Mouse (Mus musculus): Measurements from ENCODE around the gene Fuca1. TPM values are rescaled to one million over a fixed set of nuclear protein-coding genes. Genes with fewer than 3 reads are reported as not detected.

Gene Fuca1
- polyA plus RNA-seq, 1 experiment from 2014 or later: 214 TPM

DNA sequence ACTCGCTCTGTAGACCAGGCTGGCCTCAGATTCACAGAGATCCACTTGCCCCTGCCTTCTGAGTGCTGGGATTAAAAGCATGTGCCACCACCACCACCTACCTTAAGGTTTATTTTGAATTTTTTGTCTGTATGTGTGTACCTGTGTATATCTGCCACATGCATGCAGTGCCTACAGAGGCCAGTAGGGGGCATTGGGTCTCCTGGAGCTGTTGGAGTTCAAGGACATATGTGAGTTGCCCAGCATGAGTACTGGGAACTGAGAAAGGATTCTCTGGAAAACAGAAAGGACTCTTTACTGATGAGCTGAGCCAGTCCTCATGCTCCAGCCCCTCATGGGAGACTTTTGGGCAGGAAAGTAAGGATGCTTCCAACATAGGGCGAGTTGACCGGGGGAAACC lies 31.0 kb downstream of the Fuca1 start:
- peaks cover 3% of the 10 kb centered on the region; the same call in 1 of the 2 replicates for H3K9me3 ChIP-seq (ENCODE audit: control insufficient read depth, low read length)
- no peak overlapping the region for H3K9ac ChIP-seq (ENCODE audit: low read depth, low read length)
- WGBS: 92% methylated on average over 3 of the region's 3 CpGs
- no peak for ATAC-seq
- H3K36me3 ChIP-seq (ENCODE audit: control insufficient read depth, insufficient read depth, low read length): peaks cover 22% of the 10 kb centered on the region
- peaks cover 10% of the 10 kb centered on the region for H3K4me1 ChIP-seq (ENCODE audit: control insufficient read depth, insufficient read depth, low read length)
- H3K27me3 ChIP-seq (replicated peaks; ENCODE audit: control insufficient read depth, insufficient read depth, low read length): no peaks in the 10 kb centered on the region
- H3K4me2 ChIP-seq (ENCODE audit: low read depth, low read length): no peak overlapping the region
- no peak overlapping the region for H3K27ac ChIP-seq (ENCODE audit: low read length)
- H3K4me3 ChIP-seq (ENCODE audit: low read length): no peak overlapping the region

- Histone ChIP-seq H3K27ac (ENCODE audit: low read length) (no peak overlapping the region), H3K4me2 (ENCODE audit: low read depth, low read length) (no peak overlapping the region), H3K9ac (ENCODE audit: low read depth, low read length) (no peak overlapping the region), H3K27me3 (replicated peaks; ENCODE audit: control insufficient read depth, insufficient read depth, low read length) (no peaks in the 10 kb centered on the region), H3K4me3 (ENCODE audit: low read length) (no peak overlapping the region), H3K4me1 (ENCODE audit: control insufficient read depth, insufficient read depth, low read length) (peaks cover 9% of the 10 kb centered on the region), H3K9me3 (ENCODE audit: control insufficient read depth, low read length) (peaks cover 3% of the 10 kb centered on the region; the same call in 1 of the 2 replicates), H3K36me3 (ENCODE audit: control insufficient read depth, insufficient read depth, low read length) (peaks cover 22% of the 10 kb centered on the region)
- no peak for ATAC-seq
- 80% methylated on average over 3 of the region's 3 CpGs for WGBS
These were observed 32.6 kb downstream of the Fuca1 start for GRCm38 (mm10) chr4:135953179-135953578.

DNA sequence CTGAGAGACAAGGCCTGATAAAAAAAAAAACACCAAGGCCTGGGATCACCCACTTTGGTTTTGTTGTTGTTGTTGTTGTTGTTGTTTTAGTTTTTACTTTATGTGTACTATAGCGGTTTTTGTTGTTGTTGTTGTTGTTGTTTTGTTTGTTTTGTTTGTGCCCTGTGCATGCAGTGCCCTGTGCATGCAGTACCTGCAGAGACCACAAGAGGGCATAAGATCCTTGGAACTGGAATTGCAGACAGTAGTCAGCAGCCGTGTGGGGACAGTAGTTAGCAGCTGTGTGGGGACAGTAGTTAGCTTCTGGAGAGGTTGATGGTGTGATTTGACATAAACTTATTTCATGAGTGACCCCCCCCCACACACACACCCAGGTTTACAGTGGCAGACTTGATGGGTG lies 33.7 kb downstream of the Fuca1 start:
- 21% methylated on average over 2 of the region's 2 CpGs for WGBS
- Histone ChIP-seq H3K27ac (ENCODE audit: low read length) (no peak overlapping the region), H3K9me3 (ENCODE audit: control insufficient read depth, low read length) (peaks cover 3% of the 10 kb centered on the region; the same call in 1 of the 2 replicates), H3K27me3 (replicated peaks; ENCODE audit: control insufficient read depth, insufficient read depth, low read length) (no peaks in the 10 kb centered on the region), H3K4me3 (ENCODE audit: low read length) (no peak overlapping the region), H3K36me3 (ENCODE audit: control insufficient read depth, insufficient read depth, low read length) (peaks cover 22% of the 10 kb centered on the region), H3K9ac (ENCODE audit: low read depth, low read length) (no peak overlapping the region), H3K4me1 (ENCODE audit: control insufficient read depth, insufficient read depth, low read length) (peaks cover 8% of the 10 kb centered on the region), H3K4me2 (ENCODE audit: low read depth, low read length) (no peak overlapping the region)
- ATAC-seq: no peak

GRCm38 (mm10) chr4:135955886-135956285 lies 35.4 kb downstream of the Fuca1 start:
- Histone ChIP-seq H3K4me1 (ENCODE audit: control insufficient read depth, insufficient read depth, low read length) (peaks cover 5% of the 10 kb centered on the region; the same call in 1 of the 2 replicates), H3K27ac (ENCODE audit: low read length) (no peak overlapping the region), H3K9ac (ENCODE audit: low read depth, low read length) (no peak overlapping the region), H3K4me3 (ENCODE audit: low read length) (no peak overlapping the region), H3K4me2 (ENCODE audit: low read depth, low read length) (no peak overlapping the region), H3K27me3 (replicated peaks; ENCODE audit: control insufficient read depth, insufficient read depth, low read length) (no peaks in the 10 kb centered on the region), H3K9me3 (ENCODE audit: control insufficient read depth, low read length) (peaks cover 3% of the 10 kb centered on the region; the same call in 1 of the 2 replicates), H3K36me3 (ENCODE audit: control insufficient read depth, insufficient read depth, low read length) (peaks cover 22% of the 10 kb centered on the region)
- WGBS: 87% methylated on average over 9 of the region's 9 CpGs
- ATAC-seq: no peak

DNA sequence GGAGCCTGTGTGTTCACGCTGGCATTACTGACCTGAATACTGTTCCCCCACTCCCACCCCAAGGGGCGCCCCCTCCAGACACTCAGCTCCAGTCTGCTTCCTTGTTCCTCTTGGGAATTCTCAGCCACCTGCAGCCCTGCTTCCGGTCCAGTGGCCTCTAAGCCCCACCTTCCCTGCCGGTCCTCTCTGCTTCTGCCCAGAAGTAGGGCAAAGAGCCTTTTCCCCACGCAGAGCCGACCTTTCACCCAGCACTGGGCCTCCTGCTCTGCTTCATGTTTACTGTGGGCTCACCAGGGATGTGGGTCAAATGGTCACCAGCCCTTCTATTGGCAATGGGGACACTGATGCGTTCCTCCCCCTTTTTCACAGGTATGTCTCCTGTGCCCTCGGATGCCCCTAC lies 37.8 kb downstream of the Fuca1 start:
- ATAC-seq: peak; percentile 77
- Histone ChIP-seq H3K9me3 (ENCODE audit: control insufficient read depth, low read length) (no peaks in the 10 kb centered on the region), H3K4me1 (ENCODE audit: control insufficient read depth, insufficient read depth, low read length) (peaks cover 9% of the 10 kb centered on the region), H3K27ac (ENCODE audit: low read length) (peak overlapping the region; percentile 85), H3K36me3 (ENCODE audit: control insufficient read depth, insufficient read depth, low read length) (peaks cover 11% of the 10 kb centered on the region), H3K4me2 (ENCODE audit: low read depth, low read length) (peak overlapping the region; percentile 45), H3K27me3 (replicated peaks; ENCODE audit: control insufficient read depth, insufficient read depth, low read length) (no peaks in the 10 kb centered on the region), H3K9ac (ENCODE audit: low read depth, low read length) (peak overlapping the region; percentile 55), H3K4me3 (ENCODE audit: low read length) (peak overlapping the region; percentile 25)
- 47% methylated on average over 8 of the region's 8 CpGs for WGBS

GRCm38 (mm10) chr4:135960717-135961116 lies 40.2 kb downstream of the Fuca1 start:
- peaks cover 24% of the 10 kb centered on the region for H3K4me1 ChIP-seq (ENCODE audit: control insufficient read depth, insufficient read depth, low read length)
- no peak overlapping the region for H3K4me2 ChIP-seq (ENCODE audit: low read depth, low read length)
- ATAC-seq: no peak
- no peak overlapping the region for H3K9ac ChIP-seq (ENCODE audit: low read depth, low read length)
- 27% methylated on average over 5 of the region's 5 CpGs for WGBS
- no peak overlapping the region for H3K27ac ChIP-seq (ENCODE audit: low read length)
- no peaks in the 10 kb centered on the region for H3K9me3 ChIP-seq (ENCODE audit: control insufficient read depth, low read length)
- H3K4me3 ChIP-seq (ENCODE audit: low read length): no peak overlapping the region
- no peaks in the 10 kb centered on the region for H3K27me3 ChIP-seq (replicated peaks; ENCODE audit: control insufficient read depth, insufficient read depth, low read length)
- H3K36me3 ChIP-seq (ENCODE audit: control insufficient read depth, insufficient read depth, low read length): peaks cover 7% of the 10 kb centered on the region

DNA sequence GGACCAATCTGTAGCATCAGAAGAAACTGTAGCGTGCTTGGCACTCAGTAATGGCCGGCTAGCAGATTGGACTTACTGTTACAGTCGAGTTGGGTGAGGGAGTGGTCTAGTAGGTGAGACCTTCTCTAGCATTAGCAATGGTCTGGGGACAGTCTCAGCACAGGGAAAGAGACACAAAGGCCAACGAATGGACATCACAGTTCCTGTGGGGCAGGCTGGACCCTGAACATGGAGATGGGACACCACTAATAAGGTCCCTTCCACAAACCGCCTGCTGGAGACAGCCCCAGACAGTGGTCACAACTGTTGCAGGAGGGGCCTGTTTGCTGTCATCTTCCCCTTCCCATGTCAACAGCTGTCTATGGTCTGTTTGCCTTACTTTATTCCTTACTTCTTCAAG lies 41.2 kb downstream of the Fuca1 start:
- no peaks in the 10 kb centered on the region for H3K9me3 ChIP-seq (ENCODE audit: control insufficient read depth, low read length)
- H3K36me3 ChIP-seq (ENCODE audit: control insufficient read depth, insufficient read depth, low read length): peaks cover 5% of the 10 kb centered on the region
- no peak for ATAC-seq
- no peaks in the 10 kb centered on the region for H3K27me3 ChIP-seq (replicated peaks; ENCODE audit: control insufficient read depth, insufficient read depth, low read length)
- 88% methylated on average over 5 of the region's 5 CpGs for WGBS
- H3K27ac ChIP-seq (ENCODE audit: low read length): no peak overlapping the region
- H3K4me2 ChIP-seq (ENCODE audit: low read depth, low read length): no peak overlapping the region
- H3K4me1 ChIP-seq (ENCODE audit: control insufficient read depth, insufficient read depth, low read length): peaks cover 24% of the 10 kb centered on the region
- no peak overlapping the region for H3K4me3 ChIP-seq (ENCODE audit: low read length)
- no peak overlapping the region for H3K9ac ChIP-seq (ENCODE audit: low read depth, low read length)

DNA sequence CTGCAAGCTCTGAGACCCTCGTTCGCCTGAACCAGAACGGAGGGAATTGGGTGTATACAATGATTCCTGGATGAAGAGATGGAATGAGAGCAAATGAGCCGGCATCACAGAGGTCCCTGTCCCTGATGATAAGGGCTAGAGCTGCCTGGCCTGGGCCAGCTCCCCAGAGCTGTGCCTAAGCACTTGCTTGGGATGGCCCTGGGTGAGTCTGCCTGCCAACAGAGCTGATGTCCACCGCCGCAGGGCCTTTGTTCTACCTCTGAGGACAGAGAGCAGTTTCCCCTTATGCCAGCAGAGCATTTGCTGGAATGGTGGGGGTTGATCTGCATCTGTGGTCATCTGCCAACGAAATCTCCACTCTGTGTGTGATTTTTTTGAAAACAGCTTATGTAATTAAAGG lies 41.7 kb downstream of the Fuca1 start:
- Histone ChIP-seq H3K4me1 (ENCODE audit: control insufficient read depth, insufficient read depth, low read length) (peaks cover 24% of the 10 kb centered on the region), H3K9me3 (ENCODE audit: control insufficient read depth, low read length) (no peaks in the 10 kb centered on the region), H3K4me3 (ENCODE audit: low read length) (no peak overlapping the region), H3K27me3 (replicated peaks; ENCODE audit: control insufficient read depth, insufficient read depth, low read length) (no peaks in the 10 kb centered on the region), H3K9ac (ENCODE audit: low read depth, low read length) (0 out of 2 replicates have a peak overlapping the region, but pooled peaks have one; percentile 89), H3K36me3 (ENCODE audit: control insufficient read depth, insufficient read depth, low read length) (peaks cover 8% of the 10 kb centered on the region), H3K4me2 (ENCODE audit: low read depth, low read length) (no peak overlapping the region; the same call in 1 of the 2 replicates), H3K27ac (ENCODE audit: low read length) (no peak overlapping the region)
- 89% methylated on average over 7 of the region's 7 CpGs for WGBS
- no peak for ATAC-seq

GRCm38 (mm10) chr4:135962946-135963345 lies 42.4 kb downstream of the Fuca1 start:
- H3K36me3 ChIP-seq (ENCODE audit: control insufficient read depth, insufficient read depth, low read length): peaks cover 10% of the 10 kb centered on the region
- H3K27me3 ChIP-seq (replicated peaks; ENCODE audit: control insufficient read depth, insufficient read depth, low read length): no peaks in the 10 kb centered on the region
- peak overlapping the region; percentile 81 for H3K4me2 ChIP-seq (ENCODE audit: low read depth, low read length)
- peaks cover 24% of the 10 kb centered on the region for H3K4me1 ChIP-seq (ENCODE audit: control insufficient read depth, insufficient read depth, low read length)
- H3K9me3 ChIP-seq (ENCODE audit: control insufficient read depth, low read length): no peaks in the 10 kb centered on the region
- H3K27ac ChIP-seq (ENCODE audit: low read length): peak overlapping the region; percentile 89
- H3K4me3 ChIP-seq (ENCODE audit: low read length): peak overlapping the region; percentile 81
- H3K9ac ChIP-seq (ENCODE audit: low read depth, low read length): peak overlapping the region; percentile 89
- 6% methylated on average over 15 of the region's 15 CpGs for WGBS
- ATAC-seq: peak; percentile 5; the same call in 1 of the 2 replicates
